Mouse (Mus musculus) kidney, adult 8-10 months (tissue): ENCODE measurements around the gene Ablim1.

Experiments
- DNase-seq, 2 experiments: peaks; one replicate each; pipeline ENCODE4 v3.0.0; 2022

The Ablim1 gene

GRCm38 (mm10) chr19:57212406-57212805 lies 102.3 kb downstream of the Ablim1 start:
- no peak for DNase-seq

GRCm38 (mm10) chr19:57211444-57212111 lies 103.1 kb downstream of the Ablim1 start:
- peak in 1 of 2 experiments; percentile 36 for DNase-seq

GRCm38 (mm10) chr19:57210924-57211323 lies 103.8 kb downstream of the Ablim1 start:
- no peak for DNase-seq

GRCm38 (mm10) chr19:57204101-57204500 lies 110.6 kb downstream of the Ablim1 start:
- DNase-seq: peak in 1 of 2 experiments; percentile 45

GRCm38 (mm10) chr19:57202554-57202953 lies 112.2 kb downstream of the Ablim1 start:
- DNase-seq: no peak

- no peak for DNase-seq
Measured at GRCm38 (mm10) chr19:57201090-57201483, 113.6 kb downstream of the Ablim1 start.

- DNase-seq: no peak
Measured at GRCm38 (mm10) chr19:57200477-57201089, 114.1 kb downstream of the Ablim1 start.

- DNase-seq: no peak
Measured at GRCm38 (mm10) chr19:57199361-57199760, 115.4 kb downstream of the Ablim1 start.

- DNase-seq: no peak
Measured at GRCm38 (mm10) chr19:57198531-57198930, 116.2 kb downstream of the Ablim1 start.

- DNase-seq: no peak
Measured at GRCm38 (mm10) chr19:57198029-57198428, 116.7 kb downstream of the Ablim1 start.

- peak; percentile 95 for DNase-seq
Measured at GRCm38 (mm10) chr19:57197043-57197817, 117.5 kb downstream of the Ablim1 start.

- no peak for DNase-seq
Measured at GRCm38 (mm10) chr19:57196616-57197015, 118.1 kb downstream of the Ablim1 start.

- no peak for DNase-seq
Measured at GRCm38 (mm10) chr19:57195169-57195930, 119.4 kb downstream of the Ablim1 start.

- peak in 1 of 2 experiments; percentile 66 for DNase-seq
Measured at GRCm38 (mm10) chr19:57193958-57194357, 120.8 kb downstream of the Ablim1 start.

GRCm38 (mm10) chr19:57193382-57193781 lies 121.3 kb downstream of the Ablim1 start:
- no peak for DNase-seq

- no peak for DNase-seq
Measured at GRCm38 (mm10) chr19:57191109-57191508, 123.6 kb downstream of the Ablim1 start.

- DNase-seq: peak; percentile 51 to 59
Measured at GRCm38 (mm10) chr19:57189427-57189826, 125.3 kb downstream of the Ablim1 start.

- no peak for DNase-seq
Measured at GRCm38 (mm10) chr19:57188553-57188952, 126.2 kb downstream of the Ablim1 start.

GRCm38 (mm10) chr19:57185021-57185420 lies 129.7 kb downstream of the Ablim1 start:
- no peak for DNase-seq

GRCm38 (mm10) chr19:57182938-57183720 lies 131.6 kb downstream of the Ablim1 start:
- DNase-seq: no peak

- DNase-seq: peak; percentile 80 to 88
Measured at GRCm38 (mm10) chr19:57181852-57182528, 132.7 kb downstream of the Ablim1 start.

GRCm38 (mm10) chr19:57181317-57181716 lies 133.4 kb downstream of the Ablim1 start:
- no peak for DNase-seq
